Mouse (Mus musculus): Measurements from ENCODE around the gene Gm17482.

The Gm17482 gene

GRCm38 (mm10) chr6:115293877-115294276 is 66.7 kb downstream of the Gm17482 start:
- no peak for DNase-seq

- no peak for DNase-seq
These were observed 80.0 kb downstream of the Gm17482 start for GRCm38 (mm10) chr6:115307134-115307533.
